Mouse (Mus musculus) heart, embryonic 14.5 days (tissue): ENCODE data around the gene Rnf121. TPM values are rescaled to one million over a fixed set of nuclear protein-coding genes. Genes with fewer than 3 reads are reported as not detected.

Experiments used
- ATAC-seq: fragments of 200-750 bp; cut with Nextera tagmentation; 2 replicates; pipeline ENCODE4 v1.8.0; 2017; ENCODE audit warnings: low read depth, moderate TSS enrichment; ENCODE audit not compliant: insufficient number of reproducible peaks, insufficient read depth, low FRiP score
- H3K27ac ChIP-seq, 2 experiments: fragments of 200-500 bp in 1 of 2; fragments of 300-500 bp in 1 of 2; sonication (generic) in 1 of 2; replicated peaks in 1 of 2; 2 replicates each; pipeline ENCODE4 v1.5.1; 2012 to 2014; ENCODE audit warnings: low read depth in 2 of 2, low read length in 2 of 2, control low read depth in 1 of 2, mild to moderate bottlenecking in 1 of 2, mixed read lengths in 1 of 2; ENCODE audit not compliant: control insufficient read depth in 1 of 2, insufficient read depth in 1 of 2
- H3K27me3 ChIP-seq: fragments of 300-500 bp; sonication (generic); 2 replicates; pipeline ENCODE4 v1.6.1; 2014; ENCODE audit warnings: mild to moderate bottlenecking, low read length, control low read depth; ENCODE audit not compliant: control insufficient read depth, insufficient read depth
- H3K36me3 ChIP-seq: fragments of 300-500 bp; sonication (generic); 2 replicates; pipeline ENCODE4 v1.6.1; 2014; ENCODE audit warnings: mild to moderate bottlenecking, control low read depth, low read length, mixed read lengths; ENCODE audit not compliant: control insufficient read depth, insufficient read depth
- H3K4me1 ChIP-seq, 2 experiments: fragments of 200-500 bp in 1 of 2; fragments of 300-500 bp in 1 of 2; sonication (generic) in 1 of 2; 2 replicates each; pipeline ENCODE4 v1.6.1; 2012 to 2014; ENCODE audit warnings: low read length in 2 of 2, control low read depth in 1 of 2, mixed read lengths in 1 of 2; ENCODE audit not compliant: control insufficient read depth in 2 of 2, insufficient read depth in 2 of 2
- H3K4me2 ChIP-seq: fragments of 300-500 bp; sonication (generic); 2 replicates; pipeline ENCODE4 v1.6.1; 2014; ENCODE audit warnings: mild to moderate bottlenecking, low read length
- H3K4me3 ChIP-seq, 2 experiments: fragments of 200-500 bp in 1 of 2; fragments of 300-500 bp in 1 of 2; sonication (generic) in 1 of 2; 2 replicates each; pipeline ENCODE4 v1.5.1; 2012 to 2014; ENCODE audit warnings: low read length in 2 of 2, mild to moderate bottlenecking in 2 of 2, control low read depth in 1 of 2, low read depth in 1 of 2, moderate library complexity in 1 of 2; ENCODE audit not compliant: control insufficient read depth in 1 of 2, insufficient read depth in 1 of 2
- H3K9ac ChIP-seq: fragments of 300-500 bp; sonication (generic); 2 replicates; pipeline ENCODE4 v1.6.1; 2014; ENCODE audit warnings: mild to moderate bottlenecking, low read length
- H3K9me3 ChIP-seq: fragments of 300-500 bp; sonication (generic); 2 replicates; pipeline ENCODE4 v1.6.1; 2016; ENCODE audit warnings: low read length, control low read depth; ENCODE audit not compliant: control insufficient read depth
- WGBS: fragments of 180-500 bp; shearing (Covaris S2); extraction: QIAGEN DNeasy Blood & Tissue Kit; methylation state at CpG from one replicate; pipeline ENCODE4 v1.1.7; 2014; 5-methylcytosine and 5-hydroxymethylcytosine counted together
- polyA plus RNA-seq: library from polyadenylated mRNA; unstranded; fragments of >200 nt; fragmentation: Nextera tagmentation; extraction: Ambion mirVana; gene quantifications from 2 replicates; pipeline ENCODE4 v1.2.1, GENCODE M21; 2014

The Rnf121 gene
- 16.2 and 16.9 TPM in 2 replicates for polyA plus RNA-seq

DNA sequence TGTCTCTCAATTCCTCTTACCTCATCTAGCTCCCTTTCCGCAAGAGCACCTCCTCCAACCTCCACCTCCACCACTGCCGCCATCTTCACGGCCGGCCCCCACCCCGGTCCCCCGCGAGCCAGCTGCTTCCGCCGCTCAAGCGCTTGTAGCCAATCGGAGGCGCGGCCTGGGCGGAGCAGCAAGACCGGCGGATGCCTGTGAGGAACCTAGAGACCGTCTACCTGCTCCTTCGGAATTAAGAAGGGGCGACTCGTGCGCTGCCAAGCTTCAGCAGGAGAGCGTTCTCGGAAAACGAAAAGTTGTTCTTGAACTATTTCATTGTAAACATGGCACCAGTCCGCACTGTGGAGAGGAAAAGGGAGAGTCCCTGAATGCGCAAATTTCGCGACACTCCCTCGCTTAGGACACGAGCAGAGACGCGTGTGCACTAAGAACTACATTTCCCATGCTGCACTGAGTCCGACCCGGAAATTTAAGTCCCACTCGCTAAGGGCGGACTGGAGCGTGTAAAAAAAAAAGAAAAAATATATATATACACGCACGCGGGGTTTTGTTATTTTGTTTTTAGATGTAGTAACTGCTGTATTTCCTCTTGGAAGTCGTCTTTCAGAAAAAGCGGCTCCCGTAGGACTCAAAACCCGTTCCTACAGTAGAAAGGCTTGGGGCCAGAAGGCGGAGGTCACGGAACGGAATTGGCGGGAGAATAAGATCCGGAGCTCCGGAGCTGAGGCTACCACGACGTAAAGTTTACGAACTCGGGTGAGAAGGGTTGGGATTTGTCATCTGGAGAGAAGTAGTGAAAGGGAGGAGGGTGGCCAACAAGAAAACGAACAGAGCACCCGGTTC is at the start of gene Rnf121, which contains the start of the genes Xndc1 and Xntrpc:
Gene Rnf121, minus strand, starts transcription at position 424 of the 846 bp plus-strand sequence.
Gene Xndc1, plus strand, starts transcription at position 466 of the 846 bp plus-strand sequence.
Gene Xntrpc, plus strand, starts transcription at position 668 of the 846 bp plus-strand sequence.
- Histone ChIP-seq H3K4me1 (peaks cover 5 to 16% of the 10 kb centered on the region in 2 experiments; a peak in 3 of 4 replicates), H3K27ac (peak within 1 kb of the TSS; percentile 73 to 81), H3K4me3 (peak within 1 kb of the TSS; percentile 74 to 77), H3K9me3 (no peaks in the 10 kb centered on the region), H3K27me3 (no peaks in the 10 kb centered on the region), H3K36me3 (peaks cover 10% of the 10 kb centered on the region), H3K4me2 (peak within 1 kb of the TSS; percentile 78), H3K9ac (peak within 1 kb of the TSS; percentile 80)
- WGBS, result under 1% methylated on average over 56 of the region's 56 CpGs
- peak; percentile 98 for ATAC-seq

DNA sequence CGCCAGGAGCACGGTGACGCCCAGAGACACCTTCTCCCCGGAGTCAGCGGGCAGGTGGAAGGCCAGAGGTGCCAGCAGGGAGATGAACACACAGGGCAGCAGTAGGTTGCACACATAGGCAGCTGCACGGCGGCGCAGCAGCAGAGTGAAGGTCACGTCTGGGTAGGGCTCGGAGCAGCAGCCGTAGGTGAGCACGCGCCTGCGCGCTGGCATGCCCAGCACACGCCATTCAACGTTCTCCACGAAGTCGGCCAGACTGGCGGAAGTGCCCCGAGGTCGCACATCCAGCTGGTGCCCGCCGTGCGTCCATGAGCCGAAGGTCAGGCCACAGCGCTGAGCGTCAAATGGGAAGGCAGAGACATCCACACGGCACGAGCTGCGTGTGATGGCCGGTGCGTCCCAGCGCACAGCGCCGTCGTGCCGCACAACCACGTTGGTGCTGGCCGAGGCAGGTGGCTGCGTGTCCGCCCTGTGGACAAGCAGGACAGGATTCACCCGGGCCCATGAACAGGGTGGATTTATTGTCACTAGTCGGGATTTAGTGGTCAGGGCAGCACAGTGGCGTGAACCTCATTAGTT is 48.0 kb upstream of the Rnf121 start:
- 69% methylated on average over 45 of the region's 45 CpGs for WGBS
- Histone ChIP-seq H3K4me1 (no peaks in the 10 kb centered on the region), H3K27me3 (no peaks in the 10 kb centered on the region), H3K9me3 (no peaks in the 10 kb centered on the region), H3K4me2 (no peak overlapping the region), H3K4me3 (no peak overlapping the region), H3K27ac (no peak overlapping the region), H3K36me3 (peaks cover 4% of the 10 kb centered on the region), H3K9ac (no peak overlapping the region)
- ATAC-seq, result no peak

DNA sequence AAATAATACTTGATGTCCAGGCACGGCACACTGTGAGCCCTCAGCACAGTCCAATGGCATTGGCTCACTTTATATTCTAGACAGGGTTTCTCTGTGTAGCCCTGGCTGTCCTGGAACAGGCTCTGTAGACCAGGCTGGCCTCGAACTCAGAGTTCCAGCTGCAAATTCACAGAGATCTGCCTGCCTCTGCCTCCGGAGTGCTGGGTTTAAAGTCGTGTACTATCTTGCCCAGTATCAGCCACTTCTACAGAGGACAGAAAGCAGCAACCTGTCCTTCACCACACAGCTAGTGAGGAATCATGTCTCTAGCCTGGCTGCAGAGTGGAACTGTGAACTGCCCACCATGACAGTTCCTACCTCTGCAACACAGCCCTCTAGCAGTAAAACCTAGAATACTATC is 44.5 kb upstream of the Rnf121 start:
- Histone ChIP-seq H3K9me3 (no peaks in the 10 kb centered on the region), H3K9ac (no peak overlapping the region), H3K36me3 (no peaks in the 10 kb centered on the region), H3K27ac (no peak overlapping the region), H3K27me3 (no peaks in the 10 kb centered on the region), H3K4me1 (peaks cover 9 to 10% of the 10 kb centered on the region in 2 experiments; a peak in 2 of 4 replicates), H3K4me2 (no peak overlapping the region), H3K4me3 (no peak overlapping the region)
- no peak for ATAC-seq
- WGBS, result 83% methylated on average over 4 of the region's 4 CpGs

DNA sequence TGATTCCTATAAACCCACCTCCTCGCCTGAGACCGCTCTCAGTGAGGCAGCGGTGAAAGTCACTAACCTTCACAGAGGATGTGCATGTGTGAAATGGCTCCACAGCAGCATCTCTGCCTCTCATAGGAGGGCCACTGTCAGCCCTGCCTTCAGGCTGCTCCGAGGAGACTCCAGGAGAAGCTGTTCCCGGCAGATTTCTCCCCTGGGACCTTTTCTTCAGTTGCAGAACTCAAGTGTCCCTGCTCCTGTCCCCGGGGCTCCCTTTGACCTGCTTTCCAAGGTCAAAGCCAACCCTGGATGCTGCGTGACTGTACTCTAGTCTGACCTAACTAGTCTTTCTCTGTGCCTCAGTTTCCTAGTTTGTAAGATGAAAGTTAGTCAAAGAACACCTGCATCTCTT is 43.9 kb upstream of the Rnf121 start, which contains the start of gene Art5:
Gene Art5, minus strand, starts transcription at position 319 of the 400 bp plus-strand sequence.
- peaks cover 9 to 10% of the 10 kb centered on the region in 2 experiments; a peak in 2 of 4 replicates for H3K4me1 ChIP-seq
- no peak within 1 kb of the TSS for H3K4me3 ChIP-seq
- no peaks in the 10 kb centered on the region for H3K36me3 ChIP-seq
- H3K27ac ChIP-seq, result no peak within 1 kb of the TSS
- H3K9me3 ChIP-seq, result no peaks in the 10 kb centered on the region
- ATAC-seq, result no peak
- H3K9ac ChIP-seq, result no peak within 1 kb of the TSS
- H3K4me2 ChIP-seq, result no peak within 1 kb of the TSS
- no peaks in the 10 kb centered on the region for H3K27me3 ChIP-seq
- 66% methylated on average over 7 of the region's 7 CpGs for WGBS

DNA sequence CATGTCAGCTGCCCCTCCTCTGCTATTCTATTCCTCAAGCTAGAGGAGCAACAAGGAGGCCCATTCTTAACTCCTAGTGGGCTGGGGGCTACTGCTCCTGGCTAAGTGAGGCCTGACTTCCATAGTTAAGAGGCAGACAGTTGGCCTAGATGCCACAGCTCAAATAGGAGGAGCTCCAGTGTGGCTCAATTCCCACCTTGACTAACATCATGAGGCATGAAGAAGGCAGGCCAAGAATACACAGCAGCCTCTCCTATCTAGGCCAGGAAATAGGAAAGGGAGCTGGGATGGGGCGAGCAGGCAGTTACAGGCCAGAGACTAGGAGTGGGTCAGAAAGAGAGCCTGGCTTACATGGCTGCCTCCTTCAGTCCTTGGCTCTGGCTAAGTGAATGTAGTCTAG is 42.9 kb upstream of the Rnf121 start:
- Histone ChIP-seq H3K27ac (no peak overlapping the region), H3K4me1 (peaks cover 10 to 11% of the 10 kb centered on the region in 2 experiments; a peak in 3 of 4 replicates), H3K4me2 (no peak overlapping the region), H3K4me3 (no peak overlapping the region), H3K36me3 (no peaks in the 10 kb centered on the region), H3K9ac (no peak overlapping the region), H3K27me3 (no peaks in the 10 kb centered on the region), H3K9me3 (no peaks in the 10 kb centered on the region)
- ATAC-seq, result no peak
- WGBS, result 67% methylated on average over 1 of the region's 1 CpGs

DNA sequence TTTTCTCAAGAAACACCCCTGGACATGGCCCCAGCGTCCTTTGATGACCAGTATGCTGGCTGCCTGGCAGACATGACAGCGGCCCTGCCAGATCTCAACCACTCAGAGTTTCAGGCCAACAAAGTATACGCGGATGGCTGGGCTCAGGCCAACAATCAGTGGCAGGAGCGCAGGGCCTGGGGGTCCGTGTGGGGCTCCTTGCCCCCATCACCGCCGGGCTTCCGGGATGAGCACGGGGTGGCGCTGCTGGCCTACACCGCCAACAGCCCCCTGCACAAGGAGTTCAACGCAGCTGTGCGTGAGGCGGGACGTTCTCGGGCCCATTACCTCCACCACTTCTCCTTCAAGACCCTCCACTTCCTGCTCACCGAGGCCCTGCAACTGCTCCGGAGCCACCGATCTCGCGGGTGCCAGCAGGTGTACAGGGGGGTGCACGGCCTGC is 41.5 kb upstream of the Rnf121 start:
- Histone ChIP-seq H3K36me3 (no peaks in the 10 kb centered on the region), H3K27me3 (no peaks in the 10 kb centered on the region), H3K4me1 (peaks cover 19 to 21% of the 10 kb centered on the region in 2 experiments; a peak in 3 of 4 replicates), H3K4me2 (peak overlapping the region; percentile 78), H3K27ac (no peak overlapping the region), H3K9me3 (no peaks in the 10 kb centered on the region), H3K4me3 (peak overlapping the region; percentile 37 to 45), H3K9ac (peak overlapping the region; percentile 65)
- ATAC-seq, result 0 out of 2 replicates have a peak, but pooled peaks have one; percentile 23
- 7% methylated on average over 23 of the region's 23 CpGs for WGBS

DNA sequence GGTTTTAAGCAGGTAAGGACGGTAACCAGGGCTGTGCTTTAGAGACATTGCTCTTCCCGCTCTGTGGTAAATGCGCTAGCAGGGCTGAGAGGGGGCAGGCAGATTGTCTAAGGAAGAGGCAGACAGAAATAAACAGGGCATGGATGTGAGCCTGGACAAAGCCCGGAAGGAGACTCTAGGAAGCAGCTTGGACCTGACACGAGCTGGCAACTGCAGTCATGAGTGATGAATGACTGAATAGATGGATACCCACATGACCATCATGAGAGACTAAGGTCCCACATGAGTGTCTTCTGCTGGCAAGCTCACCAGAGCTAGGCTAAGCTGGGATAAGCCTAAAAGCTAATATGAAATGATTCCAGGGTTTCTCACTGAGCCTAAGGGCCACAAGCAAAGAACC is 38.9 kb upstream of the Rnf121 start:
- no peak for ATAC-seq
- WGBS, result 52% methylated on average over 5 of the region's 5 CpGs

More for the DNA sequence above, 38.9 kb upstream of the Rnf121 start:
- Histone ChIP-seq H3K27ac (no peak overlapping the region), H3K4me2 (no peak overlapping the region), H3K9ac (no peak overlapping the region), H3K36me3 (no peaks in the 10 kb centered on the region), H3K4me1 (peaks cover 39 to 42% of the 10 kb centered on the region in 2 experiments), H3K27me3 (no peaks in the 10 kb centered on the region), H3K9me3 (no peaks in the 10 kb centered on the region), H3K4me3 (no peak overlapping the region)
